ENCODE assay signal across 7 mouse cellular contexts in genomic region chr16:55967221-55967620, GRCm38 (mm10). TPM values are rescaled to one million over a fixed set of nuclear protein-coding genes. Genes with fewer than 3 reads are reported as not detected.
A peak's percentile ranks its signal among the peaks of the same experiment; 100 is the strongest.
DNase-seq lines count a peak whose midpoint lies in the region; ATAC-seq and TF ChIP-seq lines count a peak whose summit lies in the region.

No protein-coding gene starts in this region.

- no peaks in the 10 kb centered on the region for H3K4me1 ChIP-seq in spleen, adult 2 months (ENCODE audit: control insufficient read depth, insufficient read depth, insufficient read length)
- peaks cover 9% of the 10 kb centered on the region for H3K4me1 ChIP-seq in forebrain, embryonic 12.5 days
- H3K4me1 ChIP-seq in limb, embryonic 15.5 days = peaks cover 22% of the 10 kb centered on the region

- ATAC-seq in forebrain, embryonic 12.5 days (ENCODE audit: low FRiP score) = no peak
- no peak for ATAC-seq in limb, embryonic 15.5 days (ENCODE audit: insufficient number of reproducible peaks, low FRiP score, low TSS enrichment, low read depth)

- TF ChIP-seq CTCF in spleen, adult 2 months (IDR thresholded peaks at IDR 0.05; ENCODE audit: extremely low read depth, insufficient read depth, insufficient read length, insufficient replicate concordance) = no peak

- no peaks in the 10 kb centered on the region for H3K27me3 ChIP-seq in spleen, adult 2 months (ENCODE audit: control insufficient read depth, insufficient read depth, low read length)
- no peaks in the 10 kb centered on the region for H3K27me3 ChIP-seq in forebrain, embryonic 12.5 days
- no peaks in the 10 kb centered on the region for H3K27me3 ChIP-seq in limb, embryonic 15.5 days

- peak overlapping the region; percentile 70 for H3K9ac ChIP-seq in forebrain, embryonic 12.5 days
- peak overlapping the region; percentile 76 for H3K9ac ChIP-seq in limb, embryonic 15.5 days

- WGBS in spleen, adult 2 months = 21% methylated on average over 1 of the region's 1 CpGs
- 34% methylated on average over 1 of the region's 1 CpGs for WGBS in forebrain, embryonic 12.5 days
- WGBS in limb, embryonic 15.5 days = 15% methylated on average over 1 of the region's 1 CpGs

- H3K36me3 ChIP-seq in spleen, adult 2 months (ENCODE audit: control insufficient read depth, insufficient read depth, low read length) = peaks cover 21% of the 10 kb centered on the region
- peaks cover 34% of the 10 kb centered on the region for H3K36me3 ChIP-seq in forebrain, embryonic 12.5 days (replicated peaks)
- H3K36me3 ChIP-seq in limb, embryonic 15.5 days = peaks cover 38% of the 10 kb centered on the region

- no peak for TF ChIP-seq POLR2A in spleen, adult 2 months (IDR thresholded peaks at IDR 0.05; ENCODE audit: low read depth, low read length)

- H3K4me2 ChIP-seq in forebrain, embryonic 12.5 days = peak overlapping the region; percentile 79
- H3K4me2 ChIP-seq in limb, embryonic 15.5 days = peak overlapping the region; percentile 71

- no peak overlapping the region for H3K27ac ChIP-seq in spleen, adult 2 months (ENCODE audit: insufficient read depth, low read length)
- H3K27ac ChIP-seq in forebrain, embryonic 12.5 days = no peak overlapping the region
- H3K27ac ChIP-seq in limb, embryonic 15.5 days = no peak overlapping the region

- peak overlapping the region; percentile 99; the same call in 1 of the 2 replicates for H3K4me3 ChIP-seq in spleen, adult 2 months (ENCODE audit: extremely low read depth, insufficient read depth, insufficient read length)
- H3K4me3 ChIP-seq in forebrain, embryonic 12.5 days (replicated peaks) = peak overlapping the region; percentile 84
- H3K4me3 ChIP-seq in limb, embryonic 15.5 days = peak overlapping the region; percentile 69

- no peak for DNase-seq in spleen, adult 2 months (ENCODE audit: low read depth in 1 of 2, low spot score in 2 of 2)
- no peak for DNase-seq in spleen, postnatal 36 days (ENCODE audit: low spot score in 2 of 2)
- no peak for DNase-seq in cerebellum, adult 11 months
- DNase-seq in urinary bladder, postnatal 4 days (ENCODE audit: low spot score in 2 of 2) = no peak
- no peak for DNase-seq in adrenal gland, postnatal 10 days

- H3K9me3 ChIP-seq in forebrain, embryonic 12.5 days = no peaks in the 10 kb centered on the region
- no peaks in the 10 kb centered on the region for H3K9me3 ChIP-seq in limb, embryonic 15.5 days

RNA-seq across cellular contexts. Expression of gene Rpl24, which starts 1.1 kb away (rescaled TPM):
- 76.2 and 82.6 TPM in 2 replicates for polyA plus RNA-seq in spleen, adult 2 months (2012; rRNA removed)
- 711 and 747 TPM in 2 replicates for polyA plus RNA-seq in forebrain, embryonic 12.5 days (2016; fragmentation: Nextera tagmentation; extraction: Ambion mirVana)
- polyA plus RNA-seq in limb, embryonic 15.5 days (2015; fragmentation: Nextera tagmentation; extraction: Ambion mirVana) = 617 and 730 TPM in 2 replicates
- total RNA-seq in adrenal gland, postnatal 10 days (2021) = 100 to 1,000 TPM; 800 to 819 TPM

RNA-seq across cellular contexts. Expression of gene Zbtb11, which starts 6.5 kb away (rescaled TPM):
- polyA plus RNA-seq in spleen, adult 2 months (2012; rRNA removed) = 3.9 and 4.7 TPM in 2 replicates
- polyA plus RNA-seq in forebrain, embryonic 12.5 days (2016; fragmentation: Nextera tagmentation; extraction: Ambion mirVana) = 19.6 and 20.4 TPM in 2 replicates
- 17.7 and 20.9 TPM in 2 replicates for polyA plus RNA-seq in limb, embryonic 15.5 days (2015; fragmentation: Nextera tagmentation; extraction: Ambion mirVana)
- 10 to 100 TPM; 17.0 to 17.7 TPM for total RNA-seq in adrenal gland, postnatal 10 days (2021)

RNA-seq across cellular contexts. Expression of gene Cep97, which starts 32.6 kb away (rescaled TPM):
- polyA plus RNA-seq in spleen, adult 2 months (2012; rRNA removed) = 1.7 TPM in 2 replicates
- 19.9 and 22.9 TPM in 2 replicates for polyA plus RNA-seq in forebrain, embryonic 12.5 days (2016; fragmentation: Nextera tagmentation; extraction: Ambion mirVana)
- polyA plus RNA-seq in limb, embryonic 15.5 days (2015; fragmentation: Nextera tagmentation; extraction: Ambion mirVana) = 7.2 and 8.6 TPM in 2 replicates
- 1 to 10 TPM; 7.4 to 8.1 TPM for total RNA-seq in adrenal gland, postnatal 10 days (2021)
